Mouse (Mus musculus): Measurements from ENCODE around the gene Atp13a2. TPM values are rescaled to one million over a fixed set of nuclear protein-coding genes. Genes with fewer than 3 reads are reported as not detected.

Atp13a2 gene
- polyA plus RNA-seq, 1 experiment from 2014 or later, result 42.7 TPM

- no peak for DNase-seq (ENCODE audit: low spot score)
- Histone ChIP-seq H3K27me3 (replicated peaks; ENCODE audit: control insufficient read depth, insufficient read depth, low read length) (no peaks in the 10 kb centered on the region), H3K27ac (ENCODE audit: low read depth, low read length) (no peak overlapping the region), H3K4me1 (replicated peaks; ENCODE audit: control insufficient read depth, insufficient read depth, low read length) (peaks cover 14% of the 10 kb centered on the region), H3K4me2 (no peak overlapping the region), H3K9ac (ENCODE audit: low read depth, low read length) (no peak overlapping the region), H3K4me3 (ENCODE audit: low read depth, low read length) (no peak overlapping the region), H3K36me3 (ENCODE audit: control insufficient read depth, insufficient read depth, low read length) (peaks cover 16% of the 10 kb centered on the region; the same call in 1 of the 2 replicates), H3K9me3 (ENCODE audit: control insufficient read depth, low read length) (no peaks in the 10 kb centered on the region)
- WGBS, result 85% methylated on average over 11 of the region's 11 CpGs
- no peak for ATAC-seq (replicated peaks; ENCODE audit: low FRiP score)
Measured at GRCm38 (mm10) chr4:140967386-140968159, 19.1 kb upstream of the Atp13a2 start.

- Histone ChIP-seq H3K27ac (ENCODE audit: low read depth, low read length) (no peak overlapping the region), H3K4me3 (ENCODE audit: low read depth, low read length) (no peak overlapping the region), H3K9me3 (ENCODE audit: control insufficient read depth, low read length) (no peaks in the 10 kb centered on the region), H3K36me3 (ENCODE audit: control insufficient read depth, insufficient read depth, low read length) (peaks cover 48% of the 10 kb centered on the region), H3K9ac (ENCODE audit: low read depth, low read length) (no peak overlapping the region), H3K27me3 (replicated peaks; ENCODE audit: control insufficient read depth, insufficient read depth, low read length) (no peaks in the 10 kb centered on the region), H3K4me2 (no peak overlapping the region), H3K4me1 (replicated peaks; ENCODE audit: control insufficient read depth, insufficient read depth, low read length) (no peaks in the 10 kb centered on the region)
- ATAC-seq (replicated peaks; ENCODE audit: low FRiP score), result no peak
- DNase-seq (ENCODE audit: low spot score), result no peak
- 86% methylated on average over 13 of the region's 13 CpGs for WGBS
Measured at GRCm38 (mm10) chr4:140971691-140972090, 15.0 kb upstream of the Atp13a2 start.

- Histone ChIP-seq H3K9ac (ENCODE audit: low read depth, low read length) (no peak overlapping the region), H3K36me3 (ENCODE audit: control insufficient read depth, insufficient read depth, low read length) (peaks cover 61% of the 10 kb centered on the region), H3K4me3 (ENCODE audit: low read depth, low read length) (no peak overlapping the region), H3K27ac (ENCODE audit: low read depth, low read length) (no peak overlapping the region), H3K4me1 (replicated peaks; ENCODE audit: control insufficient read depth, insufficient read depth, low read length) (peaks cover 10% of the 10 kb centered on the region), H3K27me3 (replicated peaks; ENCODE audit: control insufficient read depth, insufficient read depth, low read length) (no peaks in the 10 kb centered on the region), H3K9me3 (ENCODE audit: control insufficient read depth, low read length) (no peaks in the 10 kb centered on the region), H3K4me2 (no peak overlapping the region)
- 98% methylated on average over 6 of the region's 6 CpGs for WGBS
- ATAC-seq (replicated peaks; ENCODE audit: low FRiP score) (no peak), DNase-seq (ENCODE audit: low spot score) (no peak)
Measured at GRCm38 (mm10) chr4:140974408-140974807, 12.3 kb upstream of the Atp13a2 start.

DNA sequence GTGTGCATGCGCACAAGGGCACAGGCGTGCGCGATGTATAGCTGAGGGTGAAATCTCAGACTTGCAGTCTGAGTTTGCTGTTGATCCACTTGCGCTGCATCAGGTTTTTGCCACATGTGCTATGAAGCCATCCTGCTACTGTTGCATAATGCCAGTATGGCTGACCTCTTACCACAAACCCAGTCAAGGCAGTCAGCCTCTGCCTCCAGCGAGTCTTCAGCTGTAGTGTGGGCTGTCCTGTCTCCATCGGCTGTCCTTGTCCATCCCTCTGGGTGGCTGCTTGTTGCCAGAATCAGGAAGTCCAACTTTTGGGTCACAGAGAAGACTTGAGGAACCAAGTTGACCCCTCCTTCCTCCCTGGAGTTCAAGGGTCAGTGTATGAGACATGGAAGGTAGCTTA, 11.3 kb upstream of the Atp13a2 start:
- ATAC-seq (replicated peaks; ENCODE audit: low FRiP score) (no peak), DNase-seq (ENCODE audit: low spot score) (no peak)
- WGBS, result 87% methylated on average over 7 of the region's 7 CpGs
- Histone ChIP-seq H3K9me3 (ENCODE audit: control insufficient read depth, low read length) (no peaks in the 10 kb centered on the region), H3K27me3 (replicated peaks; ENCODE audit: control insufficient read depth, insufficient read depth, low read length) (no peaks in the 10 kb centered on the region), H3K4me3 (ENCODE audit: low read depth, low read length) (no peak overlapping the region), H3K36me3 (ENCODE audit: control insufficient read depth, insufficient read depth, low read length) (peaks cover 60% of the 10 kb centered on the region), H3K9ac (ENCODE audit: low read depth, low read length) (no peak overlapping the region), H3K27ac (ENCODE audit: low read depth, low read length) (no peak overlapping the region), H3K4me2 (no peak overlapping the region), H3K4me1 (replicated peaks; ENCODE audit: control insufficient read depth, insufficient read depth, low read length) (peaks cover 10% of the 10 kb centered on the region)

GRCm38 (mm10) chr4:140977278-140977677, 9.4 kb upstream of the Atp13a2 start:
- no peak overlapping the region for H3K9ac ChIP-seq (ENCODE audit: low read depth, low read length)
- H3K27ac ChIP-seq (ENCODE audit: low read depth, low read length), result no peak overlapping the region
- H3K4me2 ChIP-seq, result no peak overlapping the region
- peaks cover 10% of the 10 kb centered on the region for H3K4me1 ChIP-seq (replicated peaks; ENCODE audit: control insufficient read depth, insufficient read depth, low read length)
- H3K27me3 ChIP-seq (replicated peaks; ENCODE audit: control insufficient read depth, insufficient read depth, low read length), result no peaks in the 10 kb centered on the region
- ATAC-seq (replicated peaks; ENCODE audit: low FRiP score), result no peak
- no peaks in the 10 kb centered on the region for H3K9me3 ChIP-seq (ENCODE audit: control insufficient read depth, low read length)
- H3K4me3 ChIP-seq (ENCODE audit: low read depth, low read length), result no peak overlapping the region
- 80% methylated on average over 10 of the region's 10 CpGs for WGBS
- H3K36me3 ChIP-seq (ENCODE audit: control insufficient read depth, insufficient read depth, low read length), result peaks cover 50% of the 10 kb centered on the region
- no peak for DNase-seq (ENCODE audit: low spot score)

- WGBS, result 67% methylated on average over 14 of the region's 14 CpGs
- no peak for ATAC-seq (replicated peaks; ENCODE audit: low FRiP score)
- no peaks in the 10 kb centered on the region for H3K27me3 ChIP-seq (replicated peaks; ENCODE audit: control insufficient read depth, insufficient read depth, low read length)
- peak overlapping the region; percentile 12; the same call in 1 of the 2 replicates for H3K4me2 ChIP-seq
- DNase-seq (ENCODE audit: low spot score), result no peak
- no peak overlapping the region for H3K27ac ChIP-seq (ENCODE audit: low read depth, low read length)
- H3K9ac ChIP-seq (ENCODE audit: low read depth, low read length), result no peak overlapping the region
- no peaks in the 10 kb centered on the region for H3K9me3 ChIP-seq (ENCODE audit: control insufficient read depth, low read length)
- H3K36me3 ChIP-seq (ENCODE audit: control insufficient read depth, insufficient read depth, low read length), result peaks cover 45% of the 10 kb centered on the region
- H3K4me3 ChIP-seq (ENCODE audit: low read depth, low read length), result no peak overlapping the region
- peaks cover 12% of the 10 kb centered on the region for H3K4me1 ChIP-seq (replicated peaks; ENCODE audit: control insufficient read depth, insufficient read depth, low read length)
Measured at GRCm38 (mm10) chr4:140977886-140978692, 8.6 kb upstream of the Atp13a2 start.

- DNase-seq (ENCODE audit: low spot score), result no peak
- Histone ChIP-seq H3K4me2 (no peak overlapping the region), H3K27me3 (replicated peaks; ENCODE audit: control insufficient read depth, insufficient read depth, low read length) (no peaks in the 10 kb centered on the region), H3K4me3 (ENCODE audit: low read depth, low read length) (no peak overlapping the region), H3K36me3 (ENCODE audit: control insufficient read depth, insufficient read depth, low read length) (peaks cover 15% of the 10 kb centered on the region), H3K9me3 (ENCODE audit: control insufficient read depth, low read length) (no peaks in the 10 kb centered on the region), H3K4me1 (replicated peaks; ENCODE audit: control insufficient read depth, insufficient read depth, low read length) (peaks cover 21% of the 10 kb centered on the region), H3K27ac (ENCODE audit: low read depth, low read length) (no peak overlapping the region), H3K9ac (ENCODE audit: low read depth, low read length) (no peak overlapping the region)
- no peak for ATAC-seq (replicated peaks; ENCODE audit: low FRiP score)
- WGBS, result 81% methylated on average over 2 of the region's 2 CpGs
Measured at GRCm38 (mm10) chr4:140981605-140982004, 5.1 kb upstream of the Atp13a2 start.

DNA sequence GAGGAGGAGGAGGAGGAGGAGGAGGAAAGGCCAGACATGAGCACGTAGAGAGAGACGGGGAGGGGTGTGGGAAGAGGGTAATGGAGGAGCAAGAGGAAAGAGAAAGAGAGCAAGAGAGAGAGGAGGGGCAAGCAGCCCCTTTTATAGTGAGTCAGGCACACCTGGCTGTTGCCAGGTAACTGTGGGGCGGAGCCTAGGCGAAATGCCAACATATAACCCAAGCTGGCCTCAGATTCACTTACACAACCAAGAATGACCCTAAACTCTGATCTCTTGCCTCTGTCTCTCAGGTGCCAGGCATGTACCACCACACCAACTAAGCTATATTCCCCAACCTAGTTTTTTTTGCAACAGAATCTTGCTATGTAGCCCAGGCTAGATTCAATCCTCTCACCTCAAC, 3.9 kb upstream of the Atp13a2 start:
- no peak overlapping the region for H3K4me3 ChIP-seq (ENCODE audit: low read depth, low read length)
- no peaks in the 10 kb centered on the region for H3K27me3 ChIP-seq (replicated peaks; ENCODE audit: control insufficient read depth, insufficient read depth, low read length)
- DNase-seq (ENCODE audit: low spot score) (no peak), ATAC-seq (replicated peaks; ENCODE audit: low FRiP score) (no peak)
- H3K36me3 ChIP-seq (ENCODE audit: control insufficient read depth, insufficient read depth, low read length), result peaks cover 13% of the 10 kb centered on the region
- WGBS, result 61% methylated on average over 4 of the region's 4 CpGs
- no peak overlapping the region for H3K9ac ChIP-seq (ENCODE audit: low read depth, low read length)
- peaks cover 21% of the 10 kb centered on the region for H3K4me1 ChIP-seq (replicated peaks; ENCODE audit: control insufficient read depth, insufficient read depth, low read length)
- H3K9me3 ChIP-seq (ENCODE audit: control insufficient read depth, low read length), result no peaks in the 10 kb centered on the region
- peak overlapping the region; percentile 35 for H3K27ac ChIP-seq (ENCODE audit: low read depth, low read length)
- H3K4me2 ChIP-seq, result no peak overlapping the region
